Mouse (Mus musculus) hindbrain, embryonic 16.5 days (tissue): ENCODE measurements around the gene Tcaf2. TPM values are rescaled to one million over a fixed set of nuclear protein-coding genes. Genes with fewer than 3 reads are reported as not detected.

Experiments used
- ATAC-seq: fragments of 200-750 bp; cut with Nextera tagmentation; 2 replicates; pipeline ENCODE4 v1.8.0; 2017; ENCODE audit warnings: moderate TSS enrichment, moderate library complexity
- H3K27ac ChIP-seq: fragments of 300-500 bp; sonication (generic); 2 replicates; pipeline ENCODE4 v1.5.1; 2014; ENCODE audit warnings: low read depth, mild to moderate bottlenecking, control low read depth, low read length, moderate library complexity
- H3K27me3 ChIP-seq: fragments of 300-500 bp; sonication (generic); replicated peaks from 2 replicates; pipeline ENCODE4 v1.6.1; 2014; ENCODE audit warnings: low read length; ENCODE audit not compliant: control insufficient read depth, insufficient read depth
- H3K36me3 ChIP-seq: fragments of 300-500 bp; sonication (generic); 2 replicates; pipeline ENCODE4 v1.6.1; 2014; ENCODE audit warnings: mild to moderate bottlenecking, low read length, moderate library complexity, mixed read lengths; ENCODE audit not compliant: control insufficient read depth, insufficient read depth
- H3K4me1 ChIP-seq: fragments of 300-500 bp; sonication (generic); 2 replicates; pipeline ENCODE4 v1.6.1; 2014; ENCODE audit warnings: low read depth, low read length; ENCODE audit not compliant: control insufficient read depth, insufficient read depth
- H3K4me2 ChIP-seq: fragments of 300-500 bp; sonication (generic); 2 replicates; pipeline ENCODE4 v1.6.1; 2014; ENCODE audit warnings: mild to moderate bottlenecking, low read length, control low read depth, moderate library complexity
- H3K4me3 ChIP-seq: fragments of 300-500 bp; sonication (generic); 2 replicates; pipeline ENCODE4 v1.5.1; 2014; ENCODE audit warnings: mild to moderate bottlenecking, low read length, control low read depth, moderate library complexity
- H3K9ac ChIP-seq: fragments of 300-500 bp; sonication (generic); 2 replicates; pipeline ENCODE4 v1.6.1; 2014; ENCODE audit warnings: low read depth, mild to moderate bottlenecking, control low read depth, low read length, moderate library complexity
- H3K9me3 ChIP-seq: fragments of 300-500 bp; sonication (generic); 2 replicates; pipeline ENCODE4 v1.6.1; 2014; ENCODE audit warnings: mild to moderate bottlenecking, low read length, moderate library complexity; ENCODE audit not compliant: control insufficient read depth
- WGBS: fragments of 180-500 bp; shearing (Covaris S2); extraction: QIAGEN DNeasy Blood & Tissue Kit; methylation state at CpG from one replicate; pipeline ENCODE4 v1.1.7; 2014; 5-methylcytosine and 5-hydroxymethylcytosine counted together
- polyA plus RNA-seq: library from polyadenylated mRNA; unstranded; fragments of >200 nt; fragmentation: Nextera tagmentation; extraction: Ambion mirVana; gene quantifications from 2 replicates; pipeline ENCODE4 v1.2.1, GENCODE M21; 2015

Gene Tcaf2
- polyA plus RNA-seq, 1 experiment from 2014 or later, result 2.2 TPM

GRCm38 (mm10) chr6:42661739-42662138, 16.7 kb upstream of the Tcaf2 start:
- Histone ChIP-seq H3K4me2 (no peak overlapping the region), H3K36me3 (no peaks in the 10 kb centered on the region), H3K27me3 (no peaks in the 10 kb centered on the region), H3K27ac (no peak overlapping the region), H3K4me1 (no peaks in the 10 kb centered on the region), H3K9ac (no peak overlapping the region), H3K4me3 (no peak overlapping the region), H3K9me3 (no peaks in the 10 kb centered on the region)
- ATAC-seq, result peak; percentile 30; the same call in 1 of the 2 replicates
- 49% methylated on average over 2 of the region's 2 CpGs for WGBS

- Histone ChIP-seq H3K36me3 (no peaks in the 10 kb centered on the region), H3K9ac (no peak overlapping the region), H3K4me1 (no peaks in the 10 kb centered on the region), H3K4me2 (no peak overlapping the region), H3K4me3 (no peak overlapping the region), H3K27me3 (no peaks in the 10 kb centered on the region), H3K9me3 (no peaks in the 10 kb centered on the region), H3K27ac (no peak overlapping the region)
- WGBS, result 79% methylated on average over 5 of the region's 5 CpGs
- no peak for ATAC-seq
These were observed 10.7 kb downstream of the Tcaf2 start for GRCm38 (mm10) chr6:42634393-42634792.

GRCm38 (mm10) chr6:42631395-42631794, 13.7 kb downstream of the Tcaf2 start:
- no peaks in the 10 kb centered on the region for H3K27me3 ChIP-seq
- H3K4me1 ChIP-seq, result no peaks in the 10 kb centered on the region
- H3K27ac ChIP-seq, result no peak overlapping the region
- H3K4me2 ChIP-seq, result no peak overlapping the region
- no peaks in the 10 kb centered on the region for H3K9me3 ChIP-seq
- H3K4me3 ChIP-seq, result no peak overlapping the region
- H3K9ac ChIP-seq, result no peak overlapping the region
- no peak for ATAC-seq
- H3K36me3 ChIP-seq, result no peaks in the 10 kb centered on the region
- 70% methylated on average over 4 of the region's 4 CpGs for WGBS

- Histone ChIP-seq H3K4me1 (no peaks in the 10 kb centered on the region), H3K4me3 (no peak overlapping the region), H3K36me3 (no peaks in the 10 kb centered on the region), H3K4me2 (no peak overlapping the region), H3K9ac (no peak overlapping the region), H3K27me3 (no peaks in the 10 kb centered on the region), H3K27ac (no peak overlapping the region), H3K9me3 (no peaks in the 10 kb centered on the region)
- WGBS, result 80% methylated on average over 2 of the region's 2 CpGs
- ATAC-seq, result no peak
These were observed 28.1 kb downstream of the Tcaf2 start for GRCm38 (mm10) chr6:42616904-42617303.

GRCm38 (mm10) chr6:42612218-42612617, 32.8 kb downstream of the Tcaf2 start:
- Histone ChIP-seq H3K4me1 (no peaks in the 10 kb centered on the region), H3K9ac (no peak overlapping the region), H3K4me3 (no peak overlapping the region), H3K4me2 (no peak overlapping the region), H3K36me3 (no peaks in the 10 kb centered on the region), H3K27me3 (no peaks in the 10 kb centered on the region), H3K9me3 (no peaks in the 10 kb centered on the region), H3K27ac (no peak overlapping the region)
- ATAC-seq, result no peak

- Histone ChIP-seq H3K4me3 (no peak overlapping the region), H3K9me3 (no peaks in the 10 kb centered on the region), H3K27ac (no peak overlapping the region), H3K36me3 (no peaks in the 10 kb centered on the region), H3K9ac (no peak overlapping the region), H3K27me3 (no peaks in the 10 kb centered on the region), H3K4me2 (no peak overlapping the region), H3K4me1 (no peaks in the 10 kb centered on the region)
- 73% methylated on average over 4 of the region's 4 CpGs for whole genome bisulfite sequencing
- no peak for ATAC-seq
These were observed 34.0 kb downstream of the Tcaf2 start for GRCm38 (mm10) chr6:42610954-42611522.

- H3K4me2 ChIP-seq, result no peak within 1 kb of the TSS
- no peaks in the 10 kb centered on the region for H3K4me1 ChIP-seq
- no peaks in the 10 kb centered on the region for H3K27me3 ChIP-seq
- H3K9ac ChIP-seq, result no peak within 1 kb of the TSS
- H3K36me3 ChIP-seq, result no peaks in the 10 kb centered on the region
- 71% methylated on average over 4 of the region's 4 CpGs for WGBS
- no peak within 1 kb of the TSS for H3K4me3 ChIP-seq
- H3K27ac ChIP-seq, result no peak within 1 kb of the TSS
- ATAC-seq, result no peak
- no peaks in the 10 kb centered on the region for H3K9me3 ChIP-seq
These were observed 47.5 kb downstream of the Tcaf2 start, which contains the start of gene Tcaf3 for GRCm38 (mm10) chr6:42597592-42597991. Tcaf3 (minus strand) TSS chr6:42597692.

GRCm38 (mm10) chr6:42593138-42593882, 51.7 kb downstream of the Tcaf2 start:
- no peaks in the 10 kb centered on the region for H3K27me3 ChIP-seq
- WGBS, result 59% methylated on average over 17 of the region's 17 CpGs
- no peak for ATAC-seq
- no peaks in the 10 kb centered on the region for H3K4me1 ChIP-seq
- H3K36me3 ChIP-seq, result no peaks in the 10 kb centered on the region
- no peak overlapping the region for H3K9ac ChIP-seq
- no peak overlapping the region for H3K4me2 ChIP-seq
- H3K27ac ChIP-seq, result no peak overlapping the region
- no peaks in the 10 kb centered on the region for H3K9me3 ChIP-seq
- H3K4me3 ChIP-seq, result no peak overlapping the region

GRCm38 (mm10) chr6:42586569-42586968, 58.5 kb downstream of the Tcaf2 start:
- WGBS, result 90% methylated on average over 5 of the region's 5 CpGs
- Histone ChIP-seq H3K36me3 (no peaks in the 10 kb centered on the region), H3K9me3 (no peaks in the 10 kb centered on the region), H3K4me2 (no peak overlapping the region), H3K4me1 (no peaks in the 10 kb centered on the region), H3K27me3 (no peaks in the 10 kb centered on the region), H3K27ac (no peak overlapping the region), H3K9ac (no peak overlapping the region), H3K4me3 (no peak overlapping the region)
- no peak for ATAC-seq
